Mouse (Mus musculus): ENCODE measurements around the gene Prickle2. TPM values are rescaled to one million over a fixed set of nuclear protein-coding genes. Genes with fewer than 3 reads are reported as not detected.

Gene Prickle2
- polyA plus RNA-seq, 1 experiment from 2014 or later: 1.7 TPM

- H3K36me3 ChIP-seq (ENCODE audit: control insufficient read depth, insufficient read depth, low read length): no peaks in the 10 kb centered on the region
- no peak overlapping the region for H3K4me2 ChIP-seq
- H3K9ac ChIP-seq (ENCODE audit: low read depth, low read length): no peak overlapping the region
- DNase-seq (ENCODE audit: low spot score) (no peak), ATAC-seq (replicated peaks; ENCODE audit: low FRiP score) (no peak)
- no peaks in the 10 kb centered on the region for H3K4me1 ChIP-seq (replicated peaks; ENCODE audit: control insufficient read depth, insufficient read depth, low read length)
- no peak overlapping the region for H3K27ac ChIP-seq (ENCODE audit: low read depth, low read length)
- H3K4me3 ChIP-seq (ENCODE audit: low read depth, low read length): no peak overlapping the region
- WGBS: 77% methylated on average over 6 of the region's 6 CpGs
- no peaks in the 10 kb centered on the region for H3K9me3 ChIP-seq (ENCODE audit: control insufficient read depth, low read length)
- no peaks in the 10 kb centered on the region for H3K27me3 ChIP-seq (replicated peaks; ENCODE audit: control insufficient read depth, insufficient read depth, low read length)
Observed at GRCm38 (mm10) chr6:92374826-92375225, 331.1 kb downstream of the Prickle2 start.

- 54% methylated on average over 5 of the region's 5 CpGs for WGBS
- no peak for ATAC-seq (replicated peaks; ENCODE audit: low FRiP score)
- no peaks in the 10 kb centered on the region for H3K9me3 ChIP-seq (ENCODE audit: control insufficient read depth, low read length)
- H3K4me3 ChIP-seq (ENCODE audit: low read depth, low read length): no peak overlapping the region
- DNase-seq (ENCODE audit: low spot score): no peak
- no peaks in the 10 kb centered on the region for H3K27me3 ChIP-seq (replicated peaks; ENCODE audit: control insufficient read depth, insufficient read depth, low read length)
- H3K36me3 ChIP-seq (ENCODE audit: control insufficient read depth, insufficient read depth, low read length): no peaks in the 10 kb centered on the region
- no peaks in the 10 kb centered on the region for H3K4me1 ChIP-seq (replicated peaks; ENCODE audit: control insufficient read depth, insufficient read depth, low read length)
- H3K9ac ChIP-seq (ENCODE audit: low read depth, low read length): no peak overlapping the region
- H3K4me2 ChIP-seq: no peak overlapping the region
- H3K27ac ChIP-seq (ENCODE audit: low read depth, low read length): no peak overlapping the region
Observed at GRCm38 (mm10) chr6:92370896-92371295, 335.1 kb downstream of the Prickle2 start.

- 79% methylated on average over 10 of the region's 10 CpGs for WGBS
- Histone ChIP-seq H3K27ac (ENCODE audit: low read depth, low read length) (no peak overlapping the region), H3K4me1 (replicated peaks; ENCODE audit: control insufficient read depth, insufficient read depth, low read length) (no peaks in the 10 kb centered on the region), H3K9me3 (ENCODE audit: control insufficient read depth, low read length) (no peaks in the 10 kb centered on the region), H3K36me3 (ENCODE audit: control insufficient read depth, insufficient read depth, low read length) (no peaks in the 10 kb centered on the region), H3K4me2 (no peak overlapping the region), H3K4me3 (ENCODE audit: low read depth, low read length) (no peak overlapping the region), H3K9ac (ENCODE audit: low read depth, low read length) (no peak overlapping the region), H3K27me3 (replicated peaks; ENCODE audit: control insufficient read depth, insufficient read depth, low read length) (no peaks in the 10 kb centered on the region)
- DNase-seq (ENCODE audit: low spot score): no peak
- no peak for ATAC-seq (replicated peaks; ENCODE audit: low FRiP score)
Observed at GRCm38 (mm10) chr6:92347278-92348028, 358.5 kb downstream of the Prickle2 start.

GRCm38 (mm10) chr6:92346729-92347128, 359.2 kb downstream of the Prickle2 start:
- 72% methylated on average over 7 of the region's 7 CpGs for whole genome bisulfite sequencing
- Histone ChIP-seq H3K4me3 (ENCODE audit: low read depth, low read length) (no peak overlapping the region), H3K36me3 (ENCODE audit: control insufficient read depth, insufficient read depth, low read length) (no peaks in the 10 kb centered on the region), H3K9me3 (ENCODE audit: control insufficient read depth, low read length) (no peaks in the 10 kb centered on the region), H3K27ac (ENCODE audit: low read depth, low read length) (no peak overlapping the region), H3K27me3 (replicated peaks; ENCODE audit: control insufficient read depth, insufficient read depth, low read length) (no peaks in the 10 kb centered on the region), H3K9ac (ENCODE audit: low read depth, low read length) (no peak overlapping the region), H3K4me2 (no peak overlapping the region), H3K4me1 (replicated peaks; ENCODE audit: control insufficient read depth, insufficient read depth, low read length) (no peaks in the 10 kb centered on the region)
- no peak for ATAC-seq (replicated peaks; ENCODE audit: low FRiP score)
- DNase-seq (ENCODE audit: low spot score): no peak

GRCm38 (mm10) chr6:92345151-92345550, 360.8 kb downstream of the Prickle2 start:
- no peaks in the 10 kb centered on the region for H3K4me1 ChIP-seq (replicated peaks; ENCODE audit: control insufficient read depth, insufficient read depth, low read length)
- H3K9ac ChIP-seq (ENCODE audit: low read depth, low read length): no peak overlapping the region
- DNase-seq (ENCODE audit: low spot score) (no peak), ATAC-seq (replicated peaks; ENCODE audit: low FRiP score) (no peak)
- H3K27ac ChIP-seq (ENCODE audit: low read depth, low read length): no peak overlapping the region
- H3K4me3 ChIP-seq (ENCODE audit: low read depth, low read length): no peak overlapping the region
- H3K27me3 ChIP-seq (replicated peaks; ENCODE audit: control insufficient read depth, insufficient read depth, low read length): no peaks in the 10 kb centered on the region
- H3K9me3 ChIP-seq (ENCODE audit: control insufficient read depth, low read length): no peaks in the 10 kb centered on the region
- H3K4me2 ChIP-seq: no peak overlapping the region
- WGBS: 80% methylated on average over 2 of the region's 2 CpGs
- H3K36me3 ChIP-seq (ENCODE audit: control insufficient read depth, insufficient read depth, low read length): no peaks in the 10 kb centered on the region

GRCm38 (mm10) chr6:92344588-92344987, 361.4 kb downstream of the Prickle2 start:
- no peak overlapping the region for H3K4me2 ChIP-seq
- H3K4me3 ChIP-seq (ENCODE audit: low read depth, low read length): no peak overlapping the region
- H3K9me3 ChIP-seq (ENCODE audit: control insufficient read depth, low read length): no peaks in the 10 kb centered on the region
- no peak overlapping the region for H3K9ac ChIP-seq (ENCODE audit: low read depth, low read length)
- H3K36me3 ChIP-seq (ENCODE audit: control insufficient read depth, insufficient read depth, low read length): no peaks in the 10 kb centered on the region
- H3K27ac ChIP-seq (ENCODE audit: low read depth, low read length): no peak overlapping the region
- no peak for ATAC-seq (replicated peaks; ENCODE audit: low FRiP score)
- 77% methylated on average over 3 of the region's 3 CpGs for WGBS
- H3K4me1 ChIP-seq (replicated peaks; ENCODE audit: control insufficient read depth, insufficient read depth, low read length): no peaks in the 10 kb centered on the region
- H3K27me3 ChIP-seq (replicated peaks; ENCODE audit: control insufficient read depth, insufficient read depth, low read length): no peaks in the 10 kb centered on the region
- no peak for DNase-seq (ENCODE audit: low spot score)

Other genes starting within 250 kb of the Prickle2 start
- gene A730049H05Rik, start 110.3 kb upstream of the Prickle2 start, polyA plus RNA-seq (2014; fragmentation: Nextera tagmentation; extraction: Ambion mirVana): 0.34 and 0.73 TPM in 2 replicates
- not detected in 2 replicates for gene Gm15737, start 163.2 kb upstream of the Prickle2 start, polyA plus RNA-seq (2014; fragmentation: Nextera tagmentation; extraction: Ambion mirVana)
- gene Adamts9, start 237.3 kb upstream of the Prickle2 start, polyA plus RNA-seq (2014; fragmentation: Nextera tagmentation; extraction: Ambion mirVana): 4.0 and 5.7 TPM in 2 replicates

Measured in liver, embryonic 11.5 days (tissue).